Comparison of ENCODE assay signal across 8 mouse cellular contexts in the genomic region with DNA sequence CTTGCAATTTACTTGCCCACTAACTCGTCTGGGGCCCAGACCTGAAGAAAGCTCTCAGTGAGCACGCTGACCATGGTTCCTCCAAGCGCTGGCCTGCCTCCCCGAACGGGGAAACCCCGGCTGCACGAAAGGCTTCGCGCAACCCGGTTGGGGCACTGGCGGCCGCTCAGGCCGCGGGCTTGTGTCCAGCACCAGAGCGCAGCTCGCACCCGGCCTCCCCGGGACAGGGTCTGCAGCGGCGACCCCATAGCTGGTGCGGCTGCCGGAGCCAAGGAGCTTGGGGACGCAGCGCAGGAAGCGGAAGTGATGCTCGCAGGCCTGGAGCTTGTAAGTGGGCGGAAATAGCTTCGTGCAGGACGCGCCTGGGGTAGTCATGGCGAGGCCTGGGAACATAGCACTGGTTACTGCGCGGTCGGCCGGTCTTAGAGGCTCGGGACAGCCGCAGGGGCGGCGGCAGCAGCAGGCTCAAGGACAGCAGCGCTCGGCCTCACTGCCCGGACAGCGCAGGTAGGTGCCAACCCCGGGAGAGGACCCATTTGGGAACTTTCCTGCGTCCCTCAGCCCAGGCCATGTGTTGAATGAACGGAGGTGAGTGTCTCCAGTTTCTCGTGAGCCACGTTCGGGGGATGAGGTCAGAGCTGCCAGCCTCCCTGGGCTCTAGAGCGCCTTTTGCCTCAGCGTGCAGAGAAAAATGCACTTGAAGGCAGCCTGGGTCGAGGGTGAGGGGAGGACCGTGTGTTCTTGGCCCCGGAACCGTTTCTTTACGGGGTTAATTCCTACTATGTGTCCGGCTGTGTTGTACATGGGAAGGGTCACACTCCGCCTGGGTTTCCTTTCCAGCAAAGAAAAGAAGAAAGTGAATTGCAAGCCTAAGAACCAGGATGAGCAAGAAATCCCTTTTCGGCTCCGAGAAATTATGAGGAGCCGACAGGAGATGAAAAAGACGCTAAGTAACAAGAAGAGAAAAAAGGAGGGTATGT. TPM values are rescaled to one million over a fixed set of nuclear protein-coding genes. Genes with fewer than 3 reads are reported as not detected.
DNase-seq lines count a peak whose midpoint lies in the region; ATAC-seq and TF ChIP-seq lines count a peak whose summit lies in the region.

A gene (minus strand): TSS at position 297 of the 980 bp plus-strand sequence.
A gene (plus strand): TSS at position 344 of the 980 bp plus-strand sequence.

- TF ChIP-seq CTCF in brain, embryonic 14.5 days (IDR thresholded peaks at IDR 0.05; ENCODE audit: borderline replicate concordance, extremely low read depth, insufficient read depth, insufficient read length) = no peak

- peak; percentile 86 for DNase-seq in CD4-positive, CD25-positive, alpha-beta regulatory T cell, adult 2 months (ENCODE audit: low read depth, low spot score)
- DNase-seq in brain, embryonic 14.5 days (ENCODE audit: low read depth) = peak; percentile 96
- DNase-seq in heart, adult 9 months (ENCODE audit: low spot score in 2 of 2) = peak; percentile 80 to 81
- peak; percentile 75 for DNase-seq in kidney, adult 9 months
- DNase-seq in liver = peak; percentile 82
- peak; percentile 69 to 86 for DNase-seq in spleen, postnatal 4 days (ENCODE audit: low spot score in 2 of 2)

- peak; percentile 72 for ATAC-seq in erythroblast, adult 5-6 weeks (replicated peaks; ENCODE audit: low FRiP score, poor library complexity, severe bottlenecking)
- peak; percentile 93 for ATAC-seq in monocyte, adult 5-6 weeks (replicated peaks; ENCODE audit: insufficient number of reproducible peaks, low FRiP score, low TSS enrichment, poor library complexity, severe bottlenecking)

- peak; percentile 77 for TF ChIP-seq POLR2A in brain, embryonic 14.5 days (IDR thresholded peaks at IDR 0.05; ENCODE audit: borderline replicate concordance, extremely low read depth, insufficient read depth, insufficient read length, poor library complexity, severe bottlenecking)

RNA-seq across cellular contexts. Expression of the first gene that starts in this region (rescaled TPM):
- polyA plus RNA-seq in brain, embryonic 14.5 days (2012; rRNA removed) = 7.1 and 12.2 TPM in 2 replicates
- total RNA-seq in erythroblast, adult 5-6 weeks (2015; ENCODE audit: low replicate concordance) = 7.3 TPM in 1 of 2 replicates, not detected in the other
- total RNA-seq in erythroblast, adult 5-6 weeks (2017; ENCODE audit: low replicate concordance) = 6.1 and 6.9 TPM in 2 replicates
- total RNA-seq in monocyte, adult 5-6 weeks (2017) = 3.5 to 6.4 TPM (median 3.9 TPM) in 3 replicates

RNA-seq across cellular contexts. Expression of the second gene that starts in this region (rescaled TPM):
- 24.2 and 35.7 TPM in 2 replicates for polyA plus RNA-seq in brain, embryonic 14.5 days (2012; rRNA removed)
- 1.5 and 2.1 TPM in 2 replicates for total RNA-seq in erythroblast, adult 5-6 weeks (2015; ENCODE audit: low replicate concordance)
- total RNA-seq in erythroblast, adult 5-6 weeks (2017; ENCODE audit: low replicate concordance) = 1.5 and 16.8 TPM in 2 replicates
- 17.9 to 37.4 TPM (median 25.2 TPM) in 3 replicates for total RNA-seq in monocyte, adult 5-6 weeks (2017)

Comparison
In these comparisons a context has a peak if more than half of its experiments do, and no peak if none do; other contexts are left out.
1. Peak in every context shown above with its lines: DNase-seq and ATAC-seq.